Mouse (Mus musculus): ENCODE results near the gene Srebf2.

Srebf2 gene

DNA sequence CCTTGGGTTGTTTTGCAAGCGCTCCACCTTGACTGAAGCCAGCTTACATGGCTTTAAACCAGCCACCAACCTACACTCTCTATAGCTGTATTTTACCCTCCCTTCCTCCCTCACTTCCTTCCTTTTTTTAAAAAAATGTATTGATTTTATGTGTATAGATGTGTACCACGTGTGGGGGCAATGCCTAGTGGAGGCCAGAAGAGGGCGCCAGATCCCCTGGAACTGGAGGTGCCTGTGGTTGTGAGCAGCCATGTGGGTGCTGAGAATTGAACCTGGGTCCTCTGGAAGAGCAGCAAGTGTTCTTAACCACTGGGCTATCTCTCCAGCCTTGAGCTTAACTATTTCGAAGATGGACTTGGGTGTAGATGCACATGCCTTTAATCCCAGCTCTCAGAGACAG is 35.3 kb downstream of the Srebf2 start:
- no peak for DNase-seq (ENCODE audit: low read depth, low spot score)

DNA sequence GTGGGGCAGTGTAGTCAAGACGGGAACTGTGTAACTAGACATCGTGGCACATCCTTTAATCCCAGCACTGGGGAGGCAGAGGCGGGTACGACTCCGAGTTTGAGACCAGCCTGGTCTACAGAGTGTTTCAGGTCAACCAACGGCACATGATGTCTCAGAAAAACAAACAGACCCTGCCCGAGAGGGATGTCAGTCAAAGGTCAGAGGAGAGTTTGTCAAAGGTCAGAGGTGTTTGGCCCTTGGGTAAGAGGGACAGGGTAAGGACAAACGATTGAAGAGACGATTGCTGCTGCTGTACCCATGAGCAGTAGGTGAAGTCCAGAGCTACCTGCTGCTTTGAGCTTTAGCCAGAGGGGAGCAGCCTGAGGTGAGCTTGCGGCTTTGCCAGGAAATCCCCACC is 36.6 kb downstream of the Srebf2 start:
- no peak for DNase-seq (ENCODE audit: low read depth, low spot score)

DNA sequence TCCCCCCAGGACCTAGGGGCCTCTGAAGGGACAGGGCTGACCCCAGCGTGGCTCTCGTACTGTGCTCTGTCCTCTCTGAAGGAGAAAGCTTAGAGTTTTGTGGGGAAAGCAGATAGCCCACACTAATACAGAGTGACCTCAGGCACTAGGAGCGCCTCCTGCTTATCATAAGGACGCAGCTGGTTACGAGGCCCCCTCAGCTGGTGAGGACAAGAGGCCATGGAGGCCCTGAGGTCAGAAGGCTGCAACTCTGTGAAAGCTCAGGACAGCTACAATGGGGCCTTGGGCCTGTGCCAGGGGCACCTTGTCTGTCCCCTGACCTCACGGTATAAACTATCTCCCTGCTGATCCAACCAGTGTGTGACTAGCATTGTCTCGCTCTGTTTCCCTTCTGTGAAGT is 37.2 kb downstream of the Srebf2 start:
- no peak for DNase-seq (ENCODE audit: low read depth, low spot score)

DNA sequence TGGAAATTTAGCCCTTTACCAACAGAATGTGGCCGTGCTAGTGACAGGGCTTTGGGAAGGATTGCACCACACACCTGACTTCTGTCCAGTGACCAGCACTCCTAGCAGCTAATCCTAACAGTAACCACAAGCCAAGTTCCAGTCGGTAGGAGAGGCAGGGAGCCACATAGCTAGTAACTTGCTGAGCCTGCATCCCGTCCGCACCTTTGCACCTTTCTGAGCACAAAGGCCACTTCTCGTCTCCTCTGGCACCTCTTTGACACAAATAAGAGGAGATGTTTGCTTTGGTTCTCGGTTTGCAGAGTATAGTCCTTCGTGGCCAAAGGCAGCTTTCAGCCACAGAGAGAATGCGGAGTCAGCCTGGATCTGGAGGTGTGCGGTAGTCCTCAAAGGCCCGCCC is 37.7 kb downstream of the Srebf2 start:
- no peak for DNase-seq (ENCODE audit: low read depth, low spot score)

DNA sequence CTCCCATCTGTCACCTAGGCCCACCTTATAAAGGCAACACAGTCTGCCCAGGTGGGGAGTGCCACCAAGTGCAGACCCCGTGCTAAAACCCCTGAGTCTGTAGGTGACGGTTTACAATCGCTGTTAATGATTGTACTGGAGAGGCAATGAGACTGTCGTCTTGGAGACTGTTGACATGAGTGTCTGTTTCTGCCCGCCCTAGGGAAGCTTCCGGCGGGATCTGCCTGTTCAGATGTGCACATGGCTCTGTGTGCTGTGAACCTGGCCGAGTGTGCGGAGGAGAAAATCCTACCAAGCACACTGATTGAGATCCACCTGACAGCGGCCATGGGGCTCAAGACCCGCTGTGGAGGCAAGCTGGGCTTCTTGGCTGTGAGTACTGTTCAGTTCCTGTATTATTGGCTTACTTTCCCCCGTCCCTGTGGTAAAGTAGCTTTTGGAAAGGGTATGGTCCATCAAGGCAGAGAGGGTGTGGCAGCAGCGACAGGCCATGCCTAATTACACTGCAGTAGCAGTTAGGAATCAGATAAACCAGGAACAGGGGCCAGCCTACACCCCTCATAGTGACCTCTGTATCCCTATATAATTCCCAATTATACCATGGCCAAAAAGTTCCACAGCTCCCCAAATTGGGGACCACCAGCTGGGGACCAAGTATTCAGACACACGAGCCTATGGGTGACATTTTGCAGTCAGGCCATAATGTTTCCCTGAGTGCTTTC is 38.2 kb downstream of the Srebf2 start:
- DNase-seq (ENCODE audit: low read depth, low spot score), result no peak

DNA sequence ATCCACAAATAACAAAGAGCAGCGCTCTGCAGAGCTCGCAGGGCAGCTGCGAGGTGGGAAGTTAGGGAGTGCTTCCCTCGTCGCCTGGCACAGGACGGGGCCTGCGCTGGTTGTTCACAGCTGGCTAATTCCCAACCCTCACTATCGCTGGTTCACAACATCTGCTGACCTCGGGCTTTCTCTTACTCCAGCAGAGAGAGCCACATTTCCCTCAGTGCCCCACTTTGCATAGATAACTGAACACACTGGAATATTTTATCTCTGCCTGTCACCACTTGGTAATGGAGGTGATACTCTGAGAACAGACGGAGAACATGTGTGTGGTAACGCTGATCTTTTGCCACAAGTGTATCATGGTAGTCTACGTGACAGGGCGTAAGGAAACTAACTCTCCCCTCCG is 39.1 kb downstream of the Srebf2 start:
- DNase-seq (ENCODE audit: low read depth, low spot score), result no peak

DNA sequence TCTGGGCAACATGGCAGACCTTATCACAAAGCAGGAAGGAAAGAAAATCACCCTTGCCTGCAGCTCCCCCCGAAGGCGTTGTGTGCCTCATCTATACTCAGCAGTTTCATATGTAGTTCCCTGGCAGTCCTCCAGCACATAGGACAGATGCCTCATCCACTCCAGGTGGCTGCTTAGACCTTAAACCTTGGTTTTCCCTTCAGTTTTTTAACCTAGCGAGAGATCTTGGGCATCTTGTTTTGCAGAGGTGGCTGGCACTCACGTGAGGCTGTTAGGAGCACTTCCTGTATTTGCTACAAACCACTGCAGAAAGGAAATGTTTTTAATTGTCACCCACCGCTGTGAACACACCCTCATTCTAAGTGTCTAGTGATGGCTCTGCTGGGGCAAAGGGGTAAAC is 40.0 kb downstream of the Srebf2 start:
- DNase-seq (ENCODE audit: low read depth, low spot score), result peak; percentile 74

DNA sequence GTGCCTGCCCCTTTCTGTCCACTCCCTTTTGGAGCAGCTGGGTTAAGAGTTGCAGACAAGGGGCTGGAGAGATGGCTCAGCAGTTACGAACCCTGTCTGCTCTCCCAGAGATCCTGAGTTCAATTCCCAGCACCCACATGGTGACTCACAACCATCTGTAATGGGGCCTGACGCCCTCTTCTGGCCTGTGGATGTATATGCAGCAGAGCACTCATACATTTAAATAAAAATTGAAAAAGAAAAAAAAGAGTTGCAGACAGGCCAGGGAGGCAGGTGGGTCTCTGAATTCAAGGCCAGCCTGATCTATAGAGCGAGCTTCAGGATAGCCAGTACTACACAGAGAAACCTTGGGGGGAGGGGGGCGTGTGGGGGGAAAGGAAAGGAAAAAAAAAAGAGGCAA is 40.4 kb downstream of the Srebf2 start:
- no peak for DNase-seq (ENCODE audit: low read depth, low spot score)

DNA sequence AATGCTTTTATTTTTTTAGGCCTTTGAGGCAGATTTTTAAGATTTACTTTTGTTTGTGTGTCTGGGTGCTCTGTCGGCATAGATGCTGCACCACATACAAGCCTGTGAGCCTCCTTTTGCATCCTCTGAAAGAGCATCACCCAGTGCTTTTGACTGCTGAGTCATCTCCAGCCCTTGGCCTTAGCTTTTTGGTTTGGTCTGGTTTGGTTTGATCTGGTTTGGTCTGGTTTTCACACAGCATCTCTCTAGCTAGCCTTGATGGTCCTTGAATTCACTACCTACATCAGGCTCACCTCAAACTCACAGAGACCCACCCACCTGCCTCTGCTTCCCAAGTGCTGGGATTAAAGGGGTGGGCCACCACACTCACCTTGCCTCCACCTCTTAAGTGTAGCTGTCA is 40.9 kb downstream of the Srebf2 start:
- DNase-seq (ENCODE audit: low read depth, low spot score), result peak; percentile 39

DNA sequence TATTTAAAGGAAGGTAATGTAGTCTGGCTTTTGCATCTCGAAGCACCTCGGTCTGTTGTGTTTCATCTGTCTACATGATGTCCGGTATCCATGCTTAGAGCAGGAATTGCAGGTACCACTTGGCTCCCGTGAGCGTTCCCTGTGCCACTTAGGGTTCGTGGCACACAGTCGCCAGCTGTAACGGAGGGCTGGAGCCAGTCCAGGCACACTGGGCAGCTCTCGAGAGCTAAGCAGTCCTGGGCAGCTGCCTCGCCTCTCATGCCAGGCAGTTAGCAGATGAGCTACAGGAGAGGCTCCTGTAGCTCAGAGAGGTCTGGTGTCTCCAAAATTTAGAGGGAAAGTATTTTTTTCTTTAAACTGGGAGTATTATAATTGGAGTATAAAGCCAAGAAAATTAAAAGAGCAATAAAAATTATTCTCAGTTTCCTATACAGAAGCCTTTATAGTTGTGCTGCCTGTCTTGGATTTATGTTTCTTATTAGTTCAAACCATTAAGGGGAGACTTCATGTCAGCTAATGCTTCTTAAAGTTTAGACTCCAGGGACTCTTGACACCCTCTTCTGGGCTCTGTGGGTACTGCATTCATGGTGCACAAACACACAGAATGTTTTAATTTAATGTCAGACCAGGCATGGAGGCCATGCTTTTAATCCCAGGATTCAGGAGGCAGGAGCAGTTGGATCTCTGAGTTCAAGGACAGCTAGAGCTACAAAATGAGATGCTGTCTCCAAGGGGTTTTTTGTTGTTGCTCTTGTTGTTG is 41.7 kb downstream of the Srebf2 start:
- peak; percentile 59 for DNase-seq (ENCODE audit: low read depth, low spot score)

DNA sequence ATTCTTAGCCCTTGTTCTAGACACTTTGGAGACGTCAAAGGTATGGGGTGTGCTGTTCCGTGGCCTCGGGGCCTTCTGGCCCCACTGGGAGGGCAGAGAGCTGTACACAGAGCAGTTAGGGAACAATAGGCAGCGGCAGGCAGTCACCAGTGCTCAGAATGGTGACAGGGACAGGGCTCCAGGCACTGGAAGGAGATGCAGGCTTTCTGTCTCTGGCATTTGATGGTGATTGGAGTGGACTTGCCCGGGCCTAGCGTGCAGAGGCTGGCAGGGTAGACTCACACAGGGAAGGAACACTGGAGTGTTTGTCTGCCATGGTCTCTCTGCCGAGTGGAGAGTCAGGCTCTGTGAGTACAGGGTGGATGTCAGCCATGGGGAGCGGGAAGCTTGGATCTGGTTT is 45.6 kb downstream of the Srebf2 start:
- no peak for DNase-seq (ENCODE audit: low read depth, low spot score)

DNA sequence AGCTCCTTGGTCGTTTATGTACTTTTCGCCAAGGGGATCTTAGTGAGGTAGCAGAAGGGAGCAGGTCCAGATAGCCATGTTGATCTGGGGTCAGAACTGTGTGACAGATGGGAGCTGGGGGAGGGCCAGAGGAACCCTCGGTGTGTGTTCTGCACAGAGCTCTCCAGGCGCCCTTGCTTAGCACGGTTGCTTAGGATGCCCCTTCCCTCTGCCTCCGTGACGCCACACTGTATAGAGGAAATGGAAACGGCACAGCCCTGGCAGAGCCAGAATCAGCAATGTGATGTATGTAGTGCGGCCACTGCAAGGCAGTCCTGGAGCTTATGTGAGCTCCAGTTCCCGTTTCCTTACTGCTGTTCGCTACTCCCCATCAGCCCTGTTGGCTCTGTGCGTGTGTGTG is 49.3 kb downstream of the Srebf2 start:
- DNase-seq (ENCODE audit: low read depth, low spot score), result no peak

DNA sequence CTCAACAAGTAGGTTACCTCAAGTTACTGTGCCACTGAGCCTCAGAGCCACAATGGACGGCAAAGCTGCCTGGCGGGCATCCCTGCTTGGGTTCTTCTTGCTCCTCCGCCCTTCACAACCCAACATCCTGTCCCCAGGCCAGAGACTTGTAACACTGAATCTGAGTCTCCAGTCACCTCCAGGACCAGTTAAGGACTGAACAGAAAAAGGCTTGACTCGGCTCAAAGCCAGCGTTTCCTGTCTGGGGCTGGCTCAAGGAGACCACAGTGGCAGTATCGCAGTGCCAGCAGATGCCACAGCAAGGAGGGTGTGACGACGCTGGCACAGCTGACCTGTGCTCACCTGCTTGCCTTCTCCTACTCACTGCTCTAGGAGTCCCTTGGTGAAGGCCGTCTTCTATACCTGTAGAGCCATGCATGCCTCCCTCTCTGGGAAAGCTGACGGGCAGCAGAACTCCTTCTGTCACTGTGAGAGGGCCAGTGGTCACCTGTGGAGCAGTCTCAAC is 50.3 kb downstream of the Srebf2 start:
- DNase-seq (ENCODE audit: low read depth, low spot score), result no peak

DNA sequence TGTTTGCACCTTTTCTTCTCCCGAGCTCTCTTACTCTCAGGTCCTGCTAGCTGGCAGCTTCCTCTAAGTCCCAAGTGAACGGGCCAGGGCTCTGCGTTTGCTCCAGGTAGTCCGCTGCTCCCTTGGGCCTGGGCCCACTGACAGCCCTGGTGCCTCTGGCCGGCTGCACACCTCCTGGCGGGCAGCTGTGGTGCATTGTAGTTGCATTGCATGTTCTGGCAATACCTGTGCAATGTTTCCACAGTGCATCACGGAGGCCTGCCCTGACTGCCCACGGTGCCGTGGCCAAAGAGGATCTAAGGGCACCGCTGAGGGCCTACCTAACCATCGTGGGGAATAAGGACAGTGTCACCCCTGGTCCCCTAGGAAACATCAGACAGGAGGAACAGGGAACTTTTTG is 51.0 kb downstream of the Srebf2 start:
- DNase-seq (ENCODE audit: low read depth, low spot score), result no peak

DNA sequence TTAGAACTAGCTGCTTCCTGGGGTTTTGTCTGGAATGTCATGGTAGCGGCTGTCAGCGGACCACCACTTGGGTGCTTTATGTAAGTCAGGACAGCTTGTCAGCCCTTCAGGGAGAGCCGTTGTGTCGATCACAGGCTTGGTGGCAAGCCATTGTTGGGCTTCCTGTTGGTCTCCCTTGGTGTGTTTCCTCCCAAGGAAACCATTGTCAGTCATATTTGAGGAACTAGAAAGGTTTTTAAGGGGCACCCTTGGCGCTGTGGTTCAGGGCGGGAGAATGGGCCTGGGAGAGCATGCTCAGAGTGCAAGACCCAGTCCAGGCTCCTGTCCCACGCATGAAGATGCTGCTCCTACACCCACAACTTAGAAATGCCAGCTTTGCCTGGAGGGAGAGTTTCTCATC is 51.4 kb downstream of the Srebf2 start:
- no peak for DNase-seq (ENCODE audit: low read depth, low spot score)

DNA sequence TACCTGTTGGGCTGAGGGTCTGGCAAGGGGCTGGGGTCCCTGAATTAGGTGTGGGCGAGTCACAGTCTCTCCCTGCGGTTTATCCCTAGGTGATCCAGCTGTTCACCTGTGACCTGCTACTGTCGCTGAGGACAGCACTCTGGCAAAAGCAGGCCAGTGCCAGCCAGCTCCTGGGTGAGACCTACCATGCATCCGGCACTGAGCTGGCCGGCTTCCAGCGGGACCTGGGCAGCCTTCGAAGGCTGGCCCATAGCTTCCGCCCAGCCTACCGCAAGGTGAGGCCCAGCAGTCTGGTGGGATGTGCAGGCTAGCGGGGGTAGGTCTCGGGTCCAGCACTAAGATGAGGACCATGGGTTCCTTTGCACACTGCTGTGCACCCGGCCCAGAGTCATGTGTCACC is 52.6 kb downstream of the Srebf2 start:
- no peak for DNase-seq (ENCODE audit: low read depth, low spot score)

DNA sequence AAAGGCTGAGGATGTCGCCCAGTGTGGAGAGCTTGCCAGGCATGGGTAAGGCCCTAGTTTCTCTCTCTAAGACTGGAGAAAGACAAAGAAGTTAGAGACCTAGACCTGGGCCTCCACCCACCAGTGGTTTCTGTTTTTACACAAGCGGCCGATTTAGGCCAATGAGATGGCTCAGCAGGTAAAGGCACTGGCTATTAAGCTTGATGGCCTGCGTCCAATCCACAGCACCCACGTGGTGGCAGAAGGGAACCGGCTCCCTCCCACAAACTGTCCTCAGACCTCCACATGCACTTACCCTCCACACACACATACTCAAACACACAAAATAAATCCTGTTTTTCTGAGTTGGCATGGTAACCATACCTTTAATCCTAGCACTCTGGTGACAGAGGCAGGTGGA is 55.1 kb downstream of the Srebf2 start:
- DNase-seq (ENCODE audit: low read depth, low spot score), result no peak

DNA sequence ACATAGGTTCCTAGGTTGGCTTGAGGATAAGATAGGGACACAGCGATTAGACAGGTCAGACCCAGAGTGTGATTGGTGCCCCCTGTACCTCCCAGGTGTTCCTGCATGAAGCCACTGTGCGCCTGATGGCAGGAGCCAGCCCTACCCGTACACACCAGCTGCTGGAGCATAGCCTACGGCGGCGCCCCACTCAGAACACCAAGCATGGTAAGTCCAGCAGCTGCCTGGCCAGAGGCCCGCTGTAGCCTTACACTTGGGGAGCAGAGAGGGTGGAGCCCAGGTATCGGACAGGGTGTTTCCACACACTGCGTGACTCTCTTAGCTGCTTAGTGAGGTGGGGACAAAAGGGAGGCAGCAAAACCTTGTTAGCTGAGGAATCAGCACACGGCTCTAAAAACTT is 56.1 kb downstream of the Srebf2 start:
- no peak for DNase-seq (ENCODE audit: low read depth, low spot score)

DNA sequence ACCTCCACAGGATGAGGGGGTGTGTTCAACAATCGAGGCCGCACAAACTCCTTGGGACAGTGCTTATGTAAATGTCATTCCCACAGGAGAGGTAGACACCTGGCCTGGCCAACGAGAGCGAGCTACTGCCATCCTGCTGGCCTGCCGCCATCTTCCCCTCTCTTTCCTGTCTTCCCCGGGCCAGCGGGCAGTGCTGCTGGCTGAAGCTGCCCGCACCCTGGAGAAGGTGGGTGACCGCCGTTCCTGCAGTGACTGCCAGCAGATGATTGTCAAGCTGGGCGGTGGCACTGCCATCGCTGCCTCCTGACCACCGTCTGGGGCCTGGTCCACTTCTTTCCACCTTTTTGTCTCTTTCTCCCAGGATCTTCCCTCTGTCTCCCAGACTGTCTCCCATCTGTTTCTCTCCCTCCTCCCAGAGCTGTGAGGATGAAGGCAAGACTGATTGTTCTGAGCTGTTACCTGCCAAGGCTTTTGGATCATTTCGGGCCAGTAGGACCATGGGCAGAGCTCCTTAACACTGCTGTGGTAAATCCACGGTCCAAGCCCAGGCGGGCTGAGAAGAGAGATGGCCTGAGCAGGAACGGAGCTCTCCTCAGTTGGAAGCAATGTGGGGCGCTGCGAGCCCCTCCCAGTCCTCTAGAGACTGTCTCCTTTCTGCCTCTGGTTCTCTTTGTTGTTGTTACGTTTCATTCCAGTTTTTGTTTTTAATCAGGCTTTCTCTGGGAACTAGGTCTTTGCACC is 56.8 kb downstream of the Srebf2 start:
- no peak for DNase-seq (ENCODE audit: low read depth, low spot score)

DNA sequence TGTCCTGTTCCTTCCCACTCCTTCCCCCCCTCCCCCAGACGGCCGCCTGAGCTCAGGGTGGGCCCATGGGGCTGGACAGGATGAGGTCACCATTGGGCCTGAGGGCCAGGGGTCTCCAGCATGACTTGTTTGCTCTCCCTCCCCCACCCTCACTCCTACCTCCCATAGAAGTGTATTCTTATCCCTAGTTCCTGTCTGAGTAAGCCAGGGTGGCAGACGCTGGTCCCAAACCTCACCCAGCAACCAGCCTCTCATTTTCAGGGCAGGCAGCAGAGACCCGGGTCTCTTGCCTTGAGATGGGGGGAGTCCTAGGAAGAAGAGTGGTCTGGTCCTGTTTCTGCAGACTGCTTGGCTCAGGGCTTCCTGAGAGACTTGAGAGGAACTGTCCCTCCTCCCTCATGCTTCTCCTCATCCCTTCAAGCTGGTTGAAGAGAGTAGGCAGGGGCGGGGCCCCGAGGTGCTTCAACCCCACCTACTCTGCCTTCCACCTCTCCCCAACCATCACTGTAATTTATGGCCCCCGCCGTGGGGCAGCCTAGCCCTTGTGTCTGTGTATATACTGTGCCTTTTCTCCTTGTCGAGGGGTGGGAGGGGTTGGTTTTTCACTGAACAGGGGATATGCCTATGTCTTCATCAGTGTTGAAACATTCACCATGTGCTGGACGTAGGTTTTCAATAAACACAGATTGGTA is 57.8 kb downstream of the Srebf2 start:
- DNase-seq (ENCODE audit: low read depth, low spot score), result no peak

DNA sequence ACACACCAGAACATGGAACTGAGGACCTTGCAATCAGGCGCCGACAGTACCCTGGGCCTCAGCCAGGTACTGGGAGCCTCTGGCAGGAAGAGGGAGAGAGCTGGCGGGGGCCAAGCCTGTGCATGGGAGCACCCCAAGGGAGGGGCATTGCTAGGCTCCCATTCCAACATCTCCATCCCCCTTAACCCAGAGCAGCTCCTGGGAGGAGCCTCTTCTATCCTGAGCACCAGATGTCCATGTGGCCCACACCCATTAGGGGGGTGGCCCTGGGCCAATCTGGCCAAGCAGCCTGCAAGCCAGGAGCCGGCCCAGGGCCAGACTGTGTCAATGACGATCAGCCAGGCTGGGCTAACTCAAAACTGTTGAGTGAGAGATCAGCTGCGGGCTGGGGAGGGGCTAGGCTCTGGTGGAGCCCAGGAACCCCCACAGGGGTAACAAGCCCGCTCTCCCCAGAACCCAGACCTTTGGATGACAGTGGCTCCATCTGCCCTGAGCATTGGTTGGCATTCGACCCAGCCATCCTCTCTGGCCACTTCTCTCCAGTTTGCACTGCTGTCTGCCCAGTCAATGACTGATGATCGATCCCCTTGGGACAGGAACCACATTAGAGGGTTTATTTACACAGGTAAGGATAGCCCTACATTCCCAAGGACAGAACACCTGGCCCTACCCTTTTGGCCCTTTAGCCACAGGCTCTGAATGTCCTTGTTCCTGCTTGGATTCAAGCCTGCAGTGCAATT is 59.6 kb downstream of the Srebf2 start:
- DNase-seq (ENCODE audit: low read depth, low spot score), result no peak
